Mouse (Mus musculus): Measurements from ENCODE around the gene Opa1. TPM values are rescaled to one million over a fixed set of nuclear protein-coding genes. Genes with fewer than 3 reads are reported as not detected.

Gene Opa1
- total RNA-seq, 2 experiments from 2014 or later: 87.7 to 93.4 TPM

- DNase-seq (ENCODE audit: low spot score in 2 of 2): no peak
These were observed 109.1 kb downstream of the Opa1 start for GRCm38 (mm10) chr16:29687987-29688885.

GRCm38 (mm10) chr16:29689187-29689819 is 110.2 kb downstream of the Opa1 start:
- no peak for DNase-seq (ENCODE audit: low spot score in 2 of 2)

GRCm38 (mm10) chr16:29693025-29693682 is 114.0 kb downstream of the Opa1 start:
- no peak for DNase-seq (ENCODE audit: low spot score in 2 of 2)

GRCm38 (mm10) chr16:29693791-29694419 is 114.8 kb downstream of the Opa1 start:
- DNase-seq (ENCODE audit: low spot score in 2 of 2): no peak

- DNase-seq (ENCODE audit: low spot score in 2 of 2): no peak
These were observed 115.4 kb downstream of the Opa1 start for GRCm38 (mm10) chr16:29694420-29694959.

Other genes with a start within 250 kb of the Opa1 start
- gene Atp13a5, start 200.6 kb upstream of the Opa1 start, total RNA-seq (2021): under 1 TPM in 1 of 2 experiments, not detected in 1; 0.40 TPM
- 1 to 10 TPM in 1 of 2 experiments, under 1 TPM in 1; 0.51 to 2.8 TPM for gene Atp13a4, start 34.5 kb upstream of the Opa1 start, total RNA-seq (2021)